Mouse (Mus musculus) cortical plate, adult 2 months (tissue): ENCODE measurements around the gene Aldh3b1. TPM values are rescaled to one million over a fixed set of nuclear protein-coding genes. Genes with fewer than 3 reads are reported as not detected.
A peak's percentile ranks its signal among the peaks of the same experiment; 100 is the strongest.

Experiments used
- H3K27ac ChIP-seq: fragments of 200-500 bp; 2 replicates; pipeline ENCODE4 v1.5.1; 2012; ENCODE audit warnings: low read length, control low read depth, inconsistent platforms; ENCODE audit not compliant: insufficient read depth
- H3K4me1 ChIP-seq: fragments of 200-500 bp; 2 replicates; pipeline ENCODE4 v1.6.1; 2011; ENCODE audit warnings: low read length; ENCODE audit not compliant: control insufficient read depth, insufficient read depth
- H3K4me3 ChIP-seq: fragments of 200-500 bp; 2 replicates; pipeline ENCODE4 v1.5.1; 2011; ENCODE audit warnings: mild to moderate bottlenecking, low read length, control low read depth; ENCODE audit not compliant: insufficient read depth
- CTCF ChIP-seq: fragments of 200-500 bp; IDR thresholded peaks from 2 replicates; pipeline ENCODE4 v1.5.1; 2011; ENCODE audit warnings: mild to moderate bottlenecking, control low read depth, low read length; ENCODE audit not compliant: insufficient read depth; ENCODE audit errors: extremely low read depth
- POLR2A ChIP-seq: fragments of 200-500 bp; IDR thresholded peaks from 2 replicates; pipeline ENCODE4 v1.6.1; 2011; ENCODE audit warnings: mild to moderate bottlenecking, low read length, control low read depth; ENCODE audit not compliant: insufficient read depth; ENCODE audit errors: extremely low read depth
- polyA plus RNA-seq: library from polyadenylated mRNA; depleted of rRNA; stranded (reverse); fragments of >200 nt; gene quantifications from 2 replicates; pipeline ENCODE4 v1.2.3, GENCODE M21; 2012

Aldh3b1 gene
- polyA plus RNA-seq, 1 experiment = 8.1 TPM

- Histone ChIP-seq H3K4me1 (peaks cover 6% of the 10 kb centered on the region; the same call in 1 of the 2 replicates), H3K27ac (peak overlapping the region; percentile 94), H3K4me3 (0 out of 2 replicates have a peak overlapping the region, but pooled peaks have one; percentile 19)
- TF ChIP-seq CTCF (no peak), POLR2A (no peak)
Observed at GRCm38 (mm10) chr19:3905261-3905969, 24.2 kb downstream of the Aldh3b1 start.

DNA sequence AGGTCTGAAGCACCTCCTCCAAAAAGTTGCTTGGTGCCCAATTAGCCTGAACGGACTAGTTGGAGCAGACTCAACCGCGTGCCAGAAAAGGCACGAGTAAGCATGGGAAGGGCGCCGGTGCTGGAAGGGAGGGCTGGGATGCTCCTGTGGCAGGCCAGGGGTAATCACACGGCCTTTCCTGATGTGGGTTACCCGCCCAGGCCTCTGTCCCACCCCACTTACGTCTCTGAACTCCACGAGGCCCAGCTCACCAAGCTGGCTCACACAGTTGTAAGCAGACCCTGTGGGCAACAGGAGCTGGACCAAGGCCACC is 25.3 kb downstream of the Aldh3b1 start:
- Histone ChIP-seq H3K27ac (no peak overlapping the region), H3K4me3 (no peak overlapping the region), H3K4me1 (peaks cover 6% of the 10 kb centered on the region; the same call in 1 of the 2 replicates)
- TF ChIP-seq POLR2A (no peak), CTCF (no peak)

DNA sequence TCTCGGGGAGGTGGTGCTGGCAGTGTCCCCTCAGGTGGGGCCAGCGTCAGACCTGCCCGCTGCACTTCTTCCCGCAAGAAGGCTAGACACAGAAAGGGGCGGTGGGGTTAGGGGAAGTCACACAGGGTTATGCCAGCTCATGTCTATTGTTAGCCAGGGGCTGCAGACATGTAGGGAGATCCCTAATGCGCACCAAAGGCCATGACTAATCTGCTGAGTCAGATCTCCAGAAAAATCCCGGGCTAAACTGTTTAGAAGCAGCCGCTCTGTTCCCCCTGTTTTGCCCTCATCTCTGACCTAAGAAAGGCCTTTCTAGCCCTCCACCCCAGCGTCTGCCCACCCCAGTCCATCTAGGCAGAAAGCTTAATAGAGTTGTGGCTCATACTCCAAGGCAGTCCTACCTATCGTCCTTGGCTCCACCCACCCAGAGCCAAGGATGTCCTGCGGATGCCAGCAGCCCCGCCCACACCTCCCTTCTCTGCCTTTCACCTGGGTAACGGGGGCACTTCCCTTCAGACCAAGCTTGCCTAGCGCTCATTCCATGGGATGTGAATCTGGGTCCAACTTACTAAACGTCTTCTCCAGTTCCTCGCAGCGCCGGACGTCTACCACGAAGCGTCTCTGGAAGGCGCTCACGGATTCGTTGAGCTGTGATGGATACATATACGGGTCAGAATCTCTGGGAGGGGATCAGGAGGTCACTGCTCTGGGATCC is 25.8 kb downstream of the Aldh3b1 start:
- H3K4me3 ChIP-seq = no peak overlapping the region
- TF ChIP-seq POLR2A (no peak), CTCF (no peak)
- peaks cover 6% of the 10 kb centered on the region; the same call in 1 of the 2 replicates for H3K4me1 ChIP-seq
- no peak overlapping the region for H3K27ac ChIP-seq

- Histone ChIP-seq H3K4me3 (no peak overlapping the region), H3K27ac (no peak overlapping the region), H3K4me1 (peaks cover 6% of the 10 kb centered on the region; the same call in 1 of the 2 replicates)
- no peak for TF ChIP-seq CTCF
- no peak for TF ChIP-seq POLR2A
Observed at GRCm38 (mm10) chr19:3902966-3903365, 26.6 kb downstream of the Aldh3b1 start.

DNA sequence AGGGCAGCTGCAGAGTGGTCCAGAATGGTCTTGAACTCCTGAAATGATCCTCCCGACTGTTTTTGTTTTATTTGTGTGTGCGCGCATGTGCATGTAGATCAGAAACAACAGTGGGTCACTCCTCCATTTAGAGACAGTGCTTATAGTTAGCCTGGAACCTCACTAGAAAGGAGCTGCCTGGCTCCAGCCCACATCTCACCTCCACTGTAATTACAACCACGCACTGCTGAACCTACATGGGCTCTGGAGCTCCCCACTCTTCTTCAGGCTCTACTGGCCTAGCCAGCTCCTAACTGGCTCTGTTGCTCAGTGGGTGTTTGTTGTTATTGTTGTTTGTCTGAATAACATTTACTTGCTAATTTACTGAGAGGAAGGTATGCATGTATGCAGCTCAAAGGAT is 30.0 kb downstream of the Aldh3b1 start:
- Histone ChIP-seq H3K4me3 (no peak overlapping the region), H3K27ac (no peak overlapping the region), H3K4me1 (no peaks in the 10 kb centered on the region)
- TF ChIP-seq CTCF = no peak
- no peak for TF ChIP-seq POLR2A

DNA sequence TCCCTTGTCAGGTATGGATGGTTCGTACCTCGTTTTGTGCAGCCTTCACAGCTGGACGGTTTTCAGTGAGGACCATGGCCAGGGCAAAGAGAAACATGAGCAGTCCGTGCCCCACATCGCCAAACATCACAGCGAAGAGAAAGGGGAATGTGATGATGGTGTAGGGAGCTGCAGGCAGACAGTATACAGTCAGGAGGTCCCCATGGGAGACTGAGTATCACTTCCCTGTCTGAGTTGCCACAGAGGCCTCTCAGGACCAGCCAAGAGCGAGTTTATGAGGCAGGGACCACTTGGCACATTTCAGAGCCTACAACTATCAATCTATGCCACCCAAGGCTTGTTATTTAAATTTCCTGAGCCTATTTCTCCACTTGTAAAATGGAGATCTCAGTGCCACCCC is 30.7 kb downstream of the Aldh3b1 start:
- no peak overlapping the region for H3K27ac ChIP-seq
- H3K4me3 ChIP-seq = no peak overlapping the region
- H3K4me1 ChIP-seq = no peaks in the 10 kb centered on the region
- TF ChIP-seq POLR2A = no peak
- TF ChIP-seq CTCF = no peak

- Histone ChIP-seq H3K4me1 (no peaks in the 10 kb centered on the region), H3K27ac (no peak overlapping the region), H3K4me3 (no peak overlapping the region)
- no peak for TF ChIP-seq CTCF
- no peak for TF ChIP-seq POLR2A
Observed at GRCm38 (mm10) chr19:3897557-3897956, 32.1 kb downstream of the Aldh3b1 start.

DNA sequence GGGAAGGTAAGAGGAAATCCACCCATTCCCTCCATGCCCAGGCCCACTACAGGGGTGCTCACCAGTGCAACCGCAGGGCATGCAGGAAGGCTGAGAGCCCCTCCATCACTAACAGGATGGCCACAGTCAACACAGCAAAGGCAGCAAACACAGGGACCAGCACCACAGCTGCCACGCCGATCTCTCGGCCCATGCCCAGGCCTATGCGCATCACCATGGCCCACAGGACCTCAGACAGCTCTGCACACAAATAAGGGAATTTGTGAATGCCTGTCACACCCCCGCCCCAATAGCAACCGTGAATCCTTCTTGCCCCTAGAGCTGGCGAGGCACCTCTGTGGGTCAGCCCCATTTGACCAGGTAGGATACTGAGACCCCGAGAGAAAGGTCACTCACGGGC is 33.4 kb downstream of the Aldh3b1 start:
- Histone ChIP-seq H3K4me1 (no peaks in the 10 kb centered on the region), H3K27ac (no peak overlapping the region), H3K4me3 (no peak overlapping the region)
- TF ChIP-seq POLR2A = no peak
- TF ChIP-seq CTCF = no peak

- H3K4me1 ChIP-seq = no peaks in the 10 kb centered on the region
- H3K4me3 ChIP-seq = no peak overlapping the region
- H3K27ac ChIP-seq = no peak overlapping the region
- TF ChIP-seq POLR2A (no peak), CTCF (no peak)
Observed at GRCm38 (mm10) chr19:3895171-3895631, 34.4 kb downstream of the Aldh3b1 start.

- TF ChIP-seq POLR2A (no peak), CTCF (no peak)
- Histone ChIP-seq H3K4me3 (no peak overlapping the region), H3K4me1 (no peaks in the 10 kb centered on the region), H3K27ac (no peak overlapping the region)
Observed at GRCm38 (mm10) chr19:3894294-3894693, 35.3 kb downstream of the Aldh3b1 start.
